Mouse (Mus musculus) liver, embryonic 12.5 days (tissue): Measurements from ENCODE around the gene Akr1d1. TPM values are rescaled to one million over a fixed set of nuclear protein-coding genes. Genes with fewer than 3 reads are reported as not detected.

Experiments used
- ATAC-seq: fragments of 200-750 bp; cut with Nextera tagmentation; 2 replicates; pipeline ENCODE4 v1.8.0; 2017; ENCODE audit warnings: moderate number of reproducible peaks, mild to moderate bottlenecking, moderate library complexity
- H3K27ac ChIP-seq: fragments of 300-500 bp; sonication (generic); 2 replicates; pipeline ENCODE4 v1.5.1; 2016; ENCODE audit warnings: mild to moderate bottlenecking
- H3K27me3 ChIP-seq: fragments of 300-500 bp; sonication (generic); replicated peaks from 2 replicates; pipeline ENCODE4 v1.6.1; 2016; ENCODE audit warnings: mild to moderate bottlenecking, moderate library complexity
- H3K36me3 ChIP-seq: fragments of 300-500 bp; sonication (generic); 2 replicates; pipeline ENCODE4 v1.6.1; 2016; ENCODE audit warnings: mild to moderate bottlenecking, moderate library complexity
- H3K4me1 ChIP-seq: fragments of 300-500 bp; sonication (generic); 2 replicates; pipeline ENCODE4 v1.6.1; 2016
- H3K4me2 ChIP-seq: fragments of 300-500 bp; sonication (generic); 2 replicates; pipeline ENCODE4 v1.6.1; 2016; ENCODE audit warnings: mild to moderate bottlenecking, moderate library complexity
- H3K4me3 ChIP-seq: fragments of 300-500 bp; sonication (generic); 2 replicates; pipeline ENCODE4 v1.5.1; 2016; ENCODE audit warnings: mild to moderate bottlenecking, moderate library complexity
- H3K9ac ChIP-seq: fragments of 300-500 bp; sonication (generic); 2 replicates; pipeline ENCODE4 v1.6.1; 2016; ENCODE audit warnings: mild to moderate bottlenecking, moderate library complexity
- H3K9me3 ChIP-seq: fragments of 300-500 bp; sonication (generic); replicated peaks from 2 replicates; pipeline ENCODE4 v1.6.1; 2016; ENCODE audit warnings: mild to moderate bottlenecking, moderate library complexity
- WGBS: fragments of 180-500 bp; shearing (Covaris S2); methylation state at CpG from one replicate; pipeline ENCODE4 v1.1.7; 2016; ENCODE audit not compliant: insufficient replicate concordance; 5-methylcytosine and 5-hydroxymethylcytosine counted together
- polyA plus RNA-seq: library from polyadenylated mRNA; unstranded; fragments of >200 nt; fragmentation: Nextera tagmentation; extraction: Ambion mirVana; gene quantifications from 2 replicates; pipeline ENCODE4 v1.2.1, GENCODE M21; 2016

Gene Akr1d1
- polyA plus RNA-seq, 1 experiment from 2014 or later: 0.36 TPM

GRCm38 (mm10) chr6:37571939-37572338 lies 42.0 kb downstream of the Akr1d1 start:
- Histone ChIP-seq H3K4me1 (no peaks in the 10 kb centered on the region), H3K27ac (no peak overlapping the region), H3K9me3 (no peaks in the 10 kb centered on the region), H3K9ac (no peak overlapping the region), H3K36me3 (no peaks in the 10 kb centered on the region), H3K4me3 (no peak overlapping the region), H3K4me2 (no peak overlapping the region), H3K27me3 (no peaks in the 10 kb centered on the region)
- ATAC-seq: no peak
- 33% methylated on average over 1 of the region's 1 CpGs for WGBS

- H3K4me2 ChIP-seq: no peak overlapping the region
- H3K27me3 ChIP-seq: no peaks in the 10 kb centered on the region
- H3K36me3 ChIP-seq: no peaks in the 10 kb centered on the region
- no peaks in the 10 kb centered on the region for H3K9me3 ChIP-seq
- no peak overlapping the region for H3K9ac ChIP-seq
- 48% methylated on average over 2 of the region's 2 CpGs for WGBS
- no peak for ATAC-seq
- H3K4me3 ChIP-seq: no peak overlapping the region
- no peak overlapping the region for H3K27ac ChIP-seq
- no peaks in the 10 kb centered on the region for H3K4me1 ChIP-seq
These were observed 43.0 kb downstream of the Akr1d1 start for GRCm38 (mm10) chr6:37572935-37573334.

- ATAC-seq: no peak
- no peak overlapping the region for H3K4me2 ChIP-seq
These were observed 50.5 kb downstream of the Akr1d1 start for GRCm38 (mm10) chr6:37580476-37580875.

GRCm38 (mm10) chr6:37589340-37589962 lies 59.5 kb downstream of the Akr1d1 start:
- ATAC-seq: no peak

More at GRCm38 (mm10) chr6:37580476-37580875, 50.5 kb downstream of the Akr1d1 start:
- H3K4me1 ChIP-seq: no peaks in the 10 kb centered on the region
- WGBS: 59% methylated on average over 5 of the region's 5 CpGs
- H3K27ac ChIP-seq: no peak overlapping the region
- H3K9ac ChIP-seq: no peak overlapping the region
- H3K9me3 ChIP-seq: no peaks in the 10 kb centered on the region
- H3K27me3 ChIP-seq: no peaks in the 10 kb centered on the region
- H3K4me3 ChIP-seq: no peak overlapping the region
- no peaks in the 10 kb centered on the region for H3K36me3 ChIP-seq

GRCm38 (mm10) chr6:37590800-37591199 lies 60.8 kb downstream of the Akr1d1 start:
- 75% methylated on average over 6 of the region's 6 CpGs for WGBS
- Histone ChIP-seq H3K9me3 (no peaks in the 10 kb centered on the region), H3K9ac (no peak overlapping the region), H3K4me1 (0 out of 2 replicates have a peak, but pooled peaks cover 5% of the 10 kb centered on the region), H3K27me3 (no peaks in the 10 kb centered on the region), H3K4me2 (no peak overlapping the region), H3K27ac (no peak overlapping the region), H3K4me3 (no peak overlapping the region), H3K36me3 (no peaks in the 10 kb centered on the region)
- ATAC-seq: no peak

More at GRCm38 (mm10) chr6:37589340-37589962, 59.5 kb downstream of the Akr1d1 start:
- H3K27me3 ChIP-seq: no peaks in the 10 kb centered on the region
- H3K4me1 ChIP-seq: 0 out of 2 replicates have a peak, but pooled peaks cover 5% of the 10 kb centered on the region
- H3K27ac ChIP-seq: no peak overlapping the region
- no peak overlapping the region for H3K4me2 ChIP-seq
- no peaks in the 10 kb centered on the region for H3K36me3 ChIP-seq
- WGBS: 25% methylated on average over 4 of the region's 4 CpGs
- no peaks in the 10 kb centered on the region for H3K9me3 ChIP-seq
- H3K4me3 ChIP-seq: no peak overlapping the region
- no peak overlapping the region for H3K9ac ChIP-seq

GRCm38 (mm10) chr6:37592101-37593032 lies 62.4 kb downstream of the Akr1d1 start:
- WGBS: 54% methylated on average over 19 of the region's 19 CpGs
- H3K9ac ChIP-seq: no peak overlapping the region
- H3K4me2 ChIP-seq: no peak overlapping the region
- no peak overlapping the region for H3K4me3 ChIP-seq
- no peak overlapping the region for H3K27ac ChIP-seq
- H3K9me3 ChIP-seq: no peaks in the 10 kb centered on the region
- H3K27me3 ChIP-seq: no peaks in the 10 kb centered on the region
- H3K36me3 ChIP-seq: no peaks in the 10 kb centered on the region
- no peak for ATAC-seq
- 0 out of 2 replicates have a peak, but pooled peaks cover 5% of the 10 kb centered on the region for H3K4me1 ChIP-seq

- Histone ChIP-seq H3K9ac (no peak overlapping the region), H3K27me3 (no peaks in the 10 kb centered on the region), H3K4me3 (no peak overlapping the region), H3K9me3 (no peaks in the 10 kb centered on the region), H3K36me3 (no peaks in the 10 kb centered on the region), H3K27ac (no peak overlapping the region), H3K4me1 (0 out of 2 replicates have a peak, but pooled peaks cover 5% of the 10 kb centered on the region), H3K4me2 (no peak overlapping the region)
- no peak for ATAC-seq
- 74% methylated on average over 6 of the region's 6 CpGs for WGBS
These were observed 63.0 kb downstream of the Akr1d1 start for GRCm38 (mm10) chr6:37593033-37593374.

- no peaks in the 10 kb centered on the region for H3K27me3 ChIP-seq
- no peak overlapping the region for H3K4me3 ChIP-seq
- H3K9ac ChIP-seq: no peak overlapping the region
- ATAC-seq: no peak
- H3K4me1 ChIP-seq: 0 out of 2 replicates have a peak, but pooled peaks cover 5% of the 10 kb centered on the region
- H3K4me2 ChIP-seq: no peak overlapping the region
- H3K27ac ChIP-seq: no peak overlapping the region
- no peaks in the 10 kb centered on the region for H3K36me3 ChIP-seq
- WGBS: 34% methylated on average over 5 of the region's 5 CpGs
- H3K9me3 ChIP-seq: no peaks in the 10 kb centered on the region
These were observed 63.6 kb downstream of the Akr1d1 start for GRCm38 (mm10) chr6:37593551-37594089.

- Histone ChIP-seq H3K9me3 (no peaks in the 10 kb centered on the region), H3K4me2 (no peak overlapping the region), H3K27me3 (no peaks in the 10 kb centered on the region), H3K9ac (no peak overlapping the region), H3K36me3 (no peaks in the 10 kb centered on the region), H3K4me3 (no peak overlapping the region), H3K4me1 (0 out of 2 replicates have a peak, but pooled peaks cover 5% of the 10 kb centered on the region), H3K27ac (no peak overlapping the region)
- no peak for ATAC-seq
- WGBS: 40% methylated on average over 2 of the region's 2 CpGs
These were observed 67.1 kb downstream of the Akr1d1 start for GRCm38 (mm10) chr6:37597088-37597487.

GRCm38 (mm10) chr6:37598033-37598432 lies 68.1 kb downstream of the Akr1d1 start:
- Histone ChIP-seq H3K36me3 (no peaks in the 10 kb centered on the region), H3K27ac (no peak overlapping the region), H3K4me3 (no peak overlapping the region), H3K4me1 (0 out of 2 replicates have a peak, but pooled peaks cover 3% of the 10 kb centered on the region), H3K27me3 (no peaks in the 10 kb centered on the region), H3K9me3 (no peaks in the 10 kb centered on the region), H3K4me2 (no peak overlapping the region), H3K9ac (no peak overlapping the region)
- ATAC-seq: no peak

GRCm38 (mm10) chr6:37600976-37601498 lies 71.1 kb downstream of the Akr1d1 start:
- H3K27me3 ChIP-seq: no peaks in the 10 kb centered on the region
- no peaks in the 10 kb centered on the region for H3K9me3 ChIP-seq
- H3K4me1 ChIP-seq: 0 out of 2 replicates have a peak, but pooled peaks cover 9% of the 10 kb centered on the region
- ATAC-seq: no peak
- WGBS: 77% methylated on average over 7 of the region's 7 CpGs
- no peak overlapping the region for H3K27ac ChIP-seq
- H3K4me2 ChIP-seq: no peak overlapping the region
- no peak overlapping the region for H3K9ac ChIP-seq
- no peak overlapping the region for H3K4me3 ChIP-seq
- H3K36me3 ChIP-seq: no peaks in the 10 kb centered on the region
